Mouse (Mus musculus): ENCODE results near the gene Serbp1. TPM values are rescaled to one million over a fixed set of nuclear protein-coding genes. Genes with fewer than 3 reads are reported as not detected.

Serbp1 gene
- total RNA-seq (2021) = 100 to 1,000 TPM; 214 to 221 TPM
- long read RNA-seq, experiment 1, full-length matches to known transcripts = 85 of 97 reads
- long read RNA-seq, experiment 1, partial matches to known transcripts = 10 of 97 reads
- long read RNA-seq, experiment 1, other reads (novel, unspliced or antisense) = 2 of 97 reads
- long read RNA-seq, experiment 2, full-length matches to known transcripts = 114 of 129 reads
- long read RNA-seq, experiment 2, partial matches to known transcripts = 9 of 129 reads
- long read RNA-seq, experiment 2, other reads (novel, unspliced or antisense) = 6 of 129 reads

DNA sequence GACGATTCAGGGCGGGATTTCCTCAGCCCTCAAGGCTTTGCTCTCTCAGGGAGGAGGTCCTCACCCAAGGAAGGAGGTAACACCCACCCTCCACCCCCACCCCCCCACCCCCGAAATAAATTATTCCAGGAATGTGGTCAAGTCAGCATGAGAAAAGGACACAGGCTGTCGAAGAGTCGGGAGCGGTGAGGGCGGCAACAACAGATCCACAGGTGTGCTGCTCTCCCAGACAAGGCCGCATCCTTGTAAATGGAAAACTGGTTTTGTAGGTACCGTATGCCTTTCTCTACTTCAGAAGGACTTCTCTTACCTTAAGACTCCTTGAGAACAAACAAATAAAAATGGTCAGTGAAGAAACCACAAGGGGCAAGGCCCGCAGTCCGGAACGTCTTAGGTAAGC, at the start of gene Serbp1:
Gene Serbp1 (plus strand): TSS at position 200 of the 400 bp plus-strand sequence.
- TF ChIP-seq CTCF (conservative IDR thresholded peaks at IDR 0.05) = no peak

GRCm38 (mm10) chr6:67193591-67193990, 44.4 kb upstream of the Serbp1 start:
- DNase-seq (ENCODE audit: low spot score in 2 of 2) = no peak
- no peak for TF ChIP-seq CTCF (conservative IDR thresholded peaks at IDR 0.05)
- H3K4me3 ChIP-seq = no peak overlapping the region
- H3K27ac ChIP-seq = no peak overlapping the region

More for the DNA sequence above, at the start of gene Serbp1:
- H3K27ac ChIP-seq = no peak within 1 kb of the TSS
- H3K4me3 ChIP-seq = no peak within 1 kb of the TSS
- no peak for DNase-seq (ENCODE audit: low spot score in 2 of 2)

GRCm38 (mm10) chr6:67194606-67195005, 43.4 kb upstream of the Serbp1 start:
- Histone ChIP-seq H3K27ac (no peak overlapping the region), H3K4me3 (no peak overlapping the region)
- DNase-seq (ENCODE audit: low spot score in 2 of 2) = no peak
- no peak for TF ChIP-seq CTCF (conservative IDR thresholded peaks at IDR 0.05)

GRCm38 (mm10) chr6:67195148-67195611, 42.8 kb upstream of the Serbp1 start:
- Histone ChIP-seq H3K4me3 (no peak overlapping the region), H3K27ac (no peak overlapping the region)
- DNase-seq (ENCODE audit: low spot score in 2 of 2) = no peak
- TF ChIP-seq CTCF (conservative IDR thresholded peaks at IDR 0.05) = no peak

- TF ChIP-seq CTCF (conservative IDR thresholded peaks at IDR 0.05) = no peak
- no peak overlapping the region for H3K4me3 ChIP-seq
- H3K27ac ChIP-seq = no peak overlapping the region
- peak; percentile 13 to 19 for DNase-seq (ENCODE audit: low spot score in 2 of 2)
These were observed 41.2 kb upstream of the Serbp1 start for GRCm38 (mm10) chr6:67196821-67197220.

- Histone ChIP-seq H3K4me3 (no peak overlapping the region), H3K27ac (no peak overlapping the region)
- peak in 1 of 2 experiments; percentile 36 for DNase-seq (ENCODE audit: low spot score in 2 of 2)
- peak; percentile 84 for TF ChIP-seq CTCF (conservative IDR thresholded peaks at IDR 0.05)
These were observed 39.9 kb upstream of the Serbp1 start for GRCm38 (mm10) chr6:67198085-67198484.

- Histone ChIP-seq H3K4me3 (no peak overlapping the region), H3K27ac (no peak overlapping the region)
- DNase-seq (ENCODE audit: low spot score in 2 of 2) = peak; percentile 27 to 31
- TF ChIP-seq CTCF (conservative IDR thresholded peaks at IDR 0.05) = no peak
These were observed 37.2 kb upstream of the Serbp1 start for GRCm38 (mm10) chr6:67200715-67201322.

DNA sequence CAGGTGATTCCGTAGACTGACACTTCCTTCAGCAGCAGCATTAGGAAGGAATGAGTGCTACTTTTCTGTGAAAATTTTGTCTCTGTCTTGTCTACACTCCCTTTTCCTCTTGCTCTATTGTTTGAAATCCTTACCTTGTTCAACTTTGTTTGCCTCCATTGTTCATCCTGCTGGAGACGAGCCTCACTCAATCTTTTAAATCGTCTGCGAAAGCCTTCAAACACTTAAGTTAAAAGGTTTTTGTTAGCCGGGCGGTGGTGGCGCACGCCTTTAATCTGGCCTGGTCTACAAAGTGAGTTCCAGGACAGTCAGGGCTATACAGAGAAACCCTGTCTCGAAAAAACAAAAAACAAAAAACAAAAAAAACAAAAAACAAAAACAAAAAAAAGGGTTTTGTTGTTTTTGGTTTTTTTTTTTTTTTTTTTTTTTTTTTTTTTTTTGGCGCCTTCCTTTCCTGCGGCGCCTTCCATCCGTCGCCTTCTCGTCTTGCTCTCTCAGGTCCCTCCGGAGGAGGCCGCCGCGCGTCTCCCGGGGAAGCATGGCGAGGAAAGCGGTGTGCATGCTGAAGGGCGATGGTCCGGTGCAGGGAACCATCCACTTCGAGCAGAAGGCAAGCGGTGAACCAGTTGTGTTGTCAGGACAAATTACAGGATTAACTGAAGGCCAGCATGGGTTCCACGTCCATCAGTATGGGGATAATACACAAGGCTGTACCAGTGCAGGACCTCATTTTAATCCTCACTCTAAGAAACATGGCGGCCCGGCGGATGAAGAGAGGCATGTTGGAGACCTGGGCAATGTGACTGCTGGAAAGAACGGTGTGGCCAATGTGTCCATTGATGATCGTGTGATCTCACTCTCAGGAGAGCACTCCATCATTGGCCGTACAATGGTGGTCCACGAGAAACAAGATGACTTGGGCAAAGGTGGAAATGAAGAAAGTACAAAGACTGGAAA, 32.6 kb upstream of the Serbp1 start:
- H3K4me3 ChIP-seq = no peak overlapping the region
- DNase-seq (ENCODE audit: low spot score in 2 of 2) = no peak
- H3K27ac ChIP-seq = no peak overlapping the region
- no peak for TF ChIP-seq CTCF (conservative IDR thresholded peaks at IDR 0.05)

- no peak for TF ChIP-seq CTCF (conservative IDR thresholded peaks at IDR 0.05)
- Histone ChIP-seq H3K27ac (no peak overlapping the region), H3K4me3 (no peak overlapping the region)
- no peak for DNase-seq (ENCODE audit: low spot score in 2 of 2)
These were observed 25.6 kb upstream of the Serbp1 start for GRCm38 (mm10) chr6:67212362-67212761.

DNA sequence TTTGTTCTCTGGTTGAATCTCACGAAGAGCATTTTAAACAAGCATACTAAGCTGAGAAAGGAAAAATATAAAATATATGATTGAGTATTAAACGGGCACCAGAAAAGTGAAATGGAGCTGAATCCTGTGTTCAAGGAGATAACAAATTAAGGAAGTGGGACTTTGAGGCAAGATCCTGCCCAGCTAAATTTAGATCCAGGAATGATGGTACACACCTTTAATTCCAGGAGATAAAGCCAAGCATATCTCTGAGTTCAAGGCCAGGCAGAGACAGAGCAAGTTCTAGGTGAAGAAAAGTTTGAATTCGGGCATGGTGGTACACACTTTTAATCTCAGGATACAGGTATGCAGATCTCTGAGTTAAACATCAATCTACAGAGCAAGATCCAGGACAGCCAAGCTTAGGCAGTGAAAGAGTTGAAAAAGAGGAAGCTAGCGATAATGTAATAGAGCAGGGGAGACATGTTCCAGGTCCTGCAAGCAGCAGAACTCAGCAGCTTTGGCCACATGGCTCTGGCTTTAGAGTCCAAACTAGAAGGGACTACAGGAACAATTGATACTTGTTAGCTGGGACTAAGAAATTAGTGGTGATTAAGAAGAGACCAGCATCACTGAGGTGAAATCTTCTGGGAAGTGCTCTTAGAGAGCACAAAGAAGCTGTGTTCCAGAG, 24.4 kb upstream of the Serbp1 start:
- no peak overlapping the region for H3K4me3 ChIP-seq
- H3K27ac ChIP-seq = no peak overlapping the region
- TF ChIP-seq CTCF (conservative IDR thresholded peaks at IDR 0.05) = no peak
- no peak for DNase-seq (ENCODE audit: low spot score in 2 of 2)

DNA sequence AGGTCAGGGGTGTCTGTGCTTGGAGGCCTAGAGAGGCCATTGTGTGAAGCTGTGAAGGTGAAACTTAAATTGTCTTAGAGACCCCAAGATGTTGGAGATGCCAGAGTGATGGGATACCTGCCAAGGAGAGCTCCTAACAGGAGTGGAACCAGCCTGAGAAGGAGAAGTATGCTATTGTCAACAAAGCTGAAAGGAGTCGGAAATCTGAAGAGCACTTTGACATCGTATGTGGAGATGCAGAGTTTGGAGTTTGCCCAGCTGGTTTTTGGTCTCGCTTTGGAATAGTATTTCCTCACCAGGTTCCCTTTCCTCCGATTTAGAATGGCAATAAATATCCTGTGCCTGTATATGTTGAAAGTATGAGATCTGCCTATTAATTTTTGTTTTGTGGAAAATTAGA, 20.6 kb upstream of the Serbp1 start:
- Histone ChIP-seq H3K4me3 (no peak overlapping the region), H3K27ac (no peak overlapping the region)
- DNase-seq (ENCODE audit: low spot score in 2 of 2) = no peak
- no peak for TF ChIP-seq CTCF (conservative IDR thresholded peaks at IDR 0.05)

GRCm38 (mm10) chr6:67217846-67218245, 20.1 kb upstream of the Serbp1 start:
- H3K4me3 ChIP-seq = no peak overlapping the region
- no peak for TF ChIP-seq CTCF (conservative IDR thresholded peaks at IDR 0.05)
- H3K27ac ChIP-seq = no peak overlapping the region
- no peak for DNase-seq (ENCODE audit: low spot score in 2 of 2)

Data from layer of hippocampus, adult 2 months (tissue).